ENCODE assay signal across 21 mouse cellular contexts in the genomic region with DNA sequence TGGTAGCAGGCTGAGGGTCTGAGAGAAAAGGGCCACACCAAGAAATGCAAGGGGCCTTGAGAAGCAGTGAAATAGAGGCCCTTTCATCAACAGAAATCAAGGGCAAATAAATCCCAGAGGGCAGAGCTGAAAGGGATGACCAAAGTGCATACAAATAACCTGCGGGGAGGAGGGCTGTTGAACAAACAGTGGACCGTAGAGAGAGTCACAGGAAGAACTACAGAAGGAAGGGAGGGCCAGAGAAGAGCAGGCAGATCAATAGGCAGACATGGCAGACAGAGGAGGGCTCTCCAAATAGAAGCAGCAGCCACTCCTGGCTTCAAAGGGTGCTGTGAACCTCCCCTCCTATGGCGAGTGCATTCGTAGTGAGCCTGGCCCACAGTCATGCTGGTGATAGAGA.
"Had no signal": no experiment of that assay in that cellular context is flagged by ENCODE, and none has a peak within 500 bp of the region (broad histone marks: within the 10 kb centered on the region; RNA-seq: fewer than 3 reads in every experiment).

No protein-coding gene starts in this region.

- H3K4me2 ChIP-seq: limb, embryonic 12.5 days; limb, embryonic 15.5 days; lung, embryonic 14.5 days; midbrain, embryonic 12.5 days; midbrain, embryonic 15.5 days; neural tube, embryonic 12.5 days; neural tube, embryonic 15.5 days; stomach, embryonic 15.5 days had no signal

- ATAC-seq: hindbrain, embryonic 16.5 days; lung, postnatal 0 days; midbrain, embryonic 15.5 days had no signal

- H3K27me3 ChIP-seq: limb, embryonic 12.5 days; limb, embryonic 15.5 days; midbrain, embryonic 12.5 days; midbrain, embryonic 15.5 days; neural tube, embryonic 12.5 days; neural tube, embryonic 15.5 days; stomach, embryonic 15.5 days had no signal

- H3K27ac ChIP-seq: kidney, postnatal 0 days; layer of hippocampus, adult 2 months; left cerebral cortex, adult 2 months; limb, embryonic 12.5 days; limb, embryonic 15.5 days; macrophage; midbrain, embryonic 12.5 days; midbrain, embryonic 15.5 days; neural tube, embryonic 12.5 days; neural tube, embryonic 15.5 days; stomach, embryonic 15.5 days had no signal

- H3K4me1 ChIP-seq: limb, embryonic 12.5 days; limb, embryonic 15.5 days; midbrain, embryonic 12.5 days; midbrain, embryonic 15.5 days; neural tube, embryonic 12.5 days; neural tube, embryonic 15.5 days had no signal

- H3K9me3 ChIP-seq: limb, embryonic 12.5 days; limb, embryonic 15.5 days; midbrain, embryonic 12.5 days; midbrain, embryonic 15.5 days; neural tube, embryonic 12.5 days; neural tube, embryonic 15.5 days; stomach, embryonic 15.5 days had no signal

- DNase-seq: kidney, adult 18-20 months; kidney, postnatal 25 days; layer of hippocampus, postnatal 36 days; right cerebral cortex, adult 18-20 months; right cerebral cortex, postnatal 14 days; spleen, adult 18-20 months; thymus, postnatal 36 days had no signal

- H3K36me3 ChIP-seq: limb, embryonic 12.5 days; limb, embryonic 15.5 days; midbrain, embryonic 12.5 days; midbrain, embryonic 15.5 days; neural tube, embryonic 12.5 days; neural tube, embryonic 15.5 days; stomach, embryonic 15.5 days had no signal

- H3K9ac ChIP-seq: limb, embryonic 12.5 days; limb, embryonic 15.5 days; lung, embryonic 14.5 days; midbrain, embryonic 12.5 days; midbrain, embryonic 15.5 days; neural tube, embryonic 12.5 days; neural tube, embryonic 15.5 days; stomach, embryonic 15.5 days had no signal

- H3K4me3 ChIP-seq: layer of hippocampus, adult 2 months; left cerebral cortex, adult 2 months; limb, embryonic 12.5 days; limb, embryonic 15.5 days; midbrain, embryonic 12.5 days; midbrain, embryonic 15.5 days; neural tube, embryonic 12.5 days; neural tube, embryonic 15.5 days; stomach, embryonic 15.5 days had no signal
